Mouse (Mus musculus) stomach, embryonic 14.5 days (tissue): ENCODE measurements around the gene Gkap1. TPM values are rescaled to one million over a fixed set of nuclear protein-coding genes. Genes with fewer than 3 reads are reported as not detected.

Source experiments
- ATAC-seq: fragments of 200-750 bp; cut with Nextera tagmentation; 2 replicates; pipeline ENCODE4 v1.8.0; 2017; ENCODE audit warnings: low read depth, moderate TSS enrichment; ENCODE audit not compliant: insufficient number of reproducible peaks, insufficient read depth, low FRiP score
- H3K27ac ChIP-seq: fragments of 300-500 bp; sonication (generic); 2 replicates; pipeline ENCODE4 v1.5.1; 2014; ENCODE audit warnings: mild to moderate bottlenecking, low read length, moderate library complexity, mixed read lengths
- H3K27me3 ChIP-seq: fragments of 300-500 bp; sonication (generic); 2 replicates; pipeline ENCODE4 v1.6.1; 2014; ENCODE audit warnings: low read length, control low read depth, mixed read lengths; ENCODE audit not compliant: control insufficient read depth, insufficient read depth
- H3K36me3 ChIP-seq: fragments of 300-500 bp; sonication (generic); 2 replicates; pipeline ENCODE4 v1.6.1; 2014; ENCODE audit warnings: mild to moderate bottlenecking, control low read depth, low read length, moderate library complexity, mixed read lengths; ENCODE audit not compliant: control insufficient read depth, insufficient read depth
- H3K4me1 ChIP-seq: fragments of 300-500 bp; sonication (generic); 2 replicates; pipeline ENCODE4 v1.6.1; 2014; ENCODE audit warnings: low read length, control low read depth, mixed read lengths; ENCODE audit not compliant: control insufficient read depth, insufficient read depth
- H3K4me2 ChIP-seq: fragments of 300-500 bp; sonication (generic); replicated peaks from 2 replicates; pipeline ENCODE4 v1.6.1; 2014; ENCODE audit warnings: low read depth, low read length, control low read depth
- H3K4me3 ChIP-seq: fragments of 300-500 bp; sonication (generic); 2 replicates; pipeline ENCODE4 v1.5.1; 2014; ENCODE audit warnings: low read depth, low read length, control low read depth
- H3K9ac ChIP-seq: fragments of 300-500 bp; sonication (generic); replicated peaks from 2 replicates; pipeline ENCODE4 v1.6.1; 2014; ENCODE audit warnings: low read depth, mild to moderate bottlenecking, control low read depth, low read length, moderate library complexity, mixed read lengths
- H3K9me3 ChIP-seq: fragments of 300-500 bp; sonication (generic); 2 replicates; pipeline ENCODE4 v1.6.1; 2016; ENCODE audit warnings: low read depth, low read length, control low read depth; ENCODE audit not compliant: control insufficient read depth
- WGBS: fragments of 180-500 bp; shearing (Covaris S2); extraction: QIAGEN DNeasy Blood & Tissue Kit; methylation state at CpG from one replicate; pipeline ENCODE4 v1.1.7; 2014; 5-methylcytosine and 5-hydroxymethylcytosine counted together
- polyA plus RNA-seq: library from polyadenylated mRNA; unstranded; fragments of >200 nt; fragmentation: Nextera tagmentation; extraction: Ambion mirVana; gene quantifications from 2 replicates; pipeline ENCODE4 v1.2.1, GENCODE M21; 2014

Gkap1 gene
- polyA plus RNA-seq, 1 experiment from 2014 or later, result 26.0 TPM

GRCm38 (mm10) chr13:58301961-58302360 lies 26.5 kb upstream of the Gkap1 start:
- no peak overlapping the region for H3K9ac ChIP-seq
- H3K4me3 ChIP-seq, result no peak overlapping the region
- H3K27ac ChIP-seq, result no peak overlapping the region
- no peak for ATAC-seq
- no peak overlapping the region for H3K4me2 ChIP-seq
- H3K27me3 ChIP-seq, result no peaks in the 10 kb centered on the region
- H3K36me3 ChIP-seq, result no peaks in the 10 kb centered on the region
- WGBS, result 80% methylated on average over 6 of the region's 6 CpGs
- no peaks in the 10 kb centered on the region for H3K4me1 ChIP-seq
- H3K9me3 ChIP-seq, result no peaks in the 10 kb centered on the region

- no peaks in the 10 kb centered on the region for H3K4me1 ChIP-seq
- no peaks in the 10 kb centered on the region for H3K27me3 ChIP-seq
- no peak overlapping the region for H3K27ac ChIP-seq
- H3K9ac ChIP-seq, result no peak overlapping the region
- H3K4me2 ChIP-seq, result no peak overlapping the region
- H3K4me3 ChIP-seq, result no peak overlapping the region
- H3K36me3 ChIP-seq, result no peaks in the 10 kb centered on the region
- WGBS, result 91% methylated on average over 3 of the region's 3 CpGs
- no peaks in the 10 kb centered on the region for H3K9me3 ChIP-seq
- ATAC-seq, result no peak
These were observed 23.3 kb upstream of the Gkap1 start for GRCm38 (mm10) chr13:58298756-58299155.

- Histone ChIP-seq H3K36me3 (no peaks in the 10 kb centered on the region), H3K4me1 (no peaks in the 10 kb centered on the region), H3K4me3 (no peak overlapping the region), H3K4me2 (no peak overlapping the region), H3K9me3 (no peaks in the 10 kb centered on the region), H3K27ac (no peak overlapping the region), H3K27me3 (no peaks in the 10 kb centered on the region), H3K9ac (no peak overlapping the region)
- ATAC-seq, result no peak
- 51% methylated on average over 3 of the region's 3 CpGs for WGBS
These were observed 20.1 kb upstream of the Gkap1 start for GRCm38 (mm10) chr13:58295582-58295981.

GRCm38 (mm10) chr13:58292811-58293210 lies 17.3 kb upstream of the Gkap1 start:
- H3K9me3 ChIP-seq, result no peaks in the 10 kb centered on the region

GRCm38 (mm10) chr13:58289308-58289707 lies 13.8 kb upstream of the Gkap1 start:
- Histone ChIP-seq H3K27me3 (no peaks in the 10 kb centered on the region), H3K4me3 (no peak overlapping the region), H3K4me2 (no peak overlapping the region), H3K9me3 (no peaks in the 10 kb centered on the region), H3K27ac (no peak overlapping the region), H3K4me1 (no peaks in the 10 kb centered on the region), H3K36me3 (no peaks in the 10 kb centered on the region), H3K9ac (no peak overlapping the region)
- ATAC-seq, result no peak
- WGBS, result 67% methylated on average over 1 of the region's 1 CpGs

More at GRCm38 (mm10) chr13:58292811-58293210, 17.3 kb upstream of the Gkap1 start:
- no peak overlapping the region for H3K4me2 ChIP-seq
- H3K27ac ChIP-seq, result no peak overlapping the region
- WGBS, result 25% methylated on average over 5 of the region's 5 CpGs
- H3K27me3 ChIP-seq, result no peaks in the 10 kb centered on the region
- no peak overlapping the region for H3K4me3 ChIP-seq
- no peaks in the 10 kb centered on the region for H3K4me1 ChIP-seq
- ATAC-seq, result no peak
- H3K9ac ChIP-seq, result no peak overlapping the region
- H3K36me3 ChIP-seq, result no peaks in the 10 kb centered on the region

- ATAC-seq, result peak; percentile 61; the same call in 1 of the 2 replicates
- Histone ChIP-seq H3K27me3 (no peaks in the 10 kb centered on the region), H3K4me3 (no peak overlapping the region), H3K9me3 (no peaks in the 10 kb centered on the region), H3K4me1 (no peaks in the 10 kb centered on the region), H3K9ac (no peak overlapping the region), H3K4me2 (no peak overlapping the region), H3K36me3 (no peaks in the 10 kb centered on the region), H3K27ac (no peak overlapping the region)
- 16% methylated on average over 13 of the region's 13 CpGs for WGBS
These were observed 12.3 kb upstream of the Gkap1 start for GRCm38 (mm10) chr13:58287822-58288221.

- no peak overlapping the region for H3K9ac ChIP-seq
- H3K4me3 ChIP-seq, result no peak overlapping the region
- 70% methylated on average over 4 of the region's 4 CpGs for WGBS
- no peaks in the 10 kb centered on the region for H3K9me3 ChIP-seq
- no peak overlapping the region for H3K27ac ChIP-seq
- H3K27me3 ChIP-seq, result no peaks in the 10 kb centered on the region
- H3K36me3 ChIP-seq, result no peaks in the 10 kb centered on the region
- no peak for ATAC-seq
- no peak overlapping the region for H3K4me2 ChIP-seq
- H3K4me1 ChIP-seq, result no peaks in the 10 kb centered on the region
These were observed 8.0 kb upstream of the Gkap1 start for GRCm38 (mm10) chr13:58283466-58283865.

GRCm38 (mm10) chr13:58281936-58282335 lies 6.4 kb upstream of the Gkap1 start:
- no peak overlapping the region for H3K4me3 ChIP-seq
- no peak overlapping the region for H3K4me2 ChIP-seq
- H3K27ac ChIP-seq, result no peak overlapping the region
- no peak overlapping the region for H3K9ac ChIP-seq
- no peak for ATAC-seq
- no peaks in the 10 kb centered on the region for H3K27me3 ChIP-seq
- no peaks in the 10 kb centered on the region for H3K4me1 ChIP-seq
- 70% methylated on average over 4 of the region's 4 CpGs for WGBS
- H3K36me3 ChIP-seq, result no peaks in the 10 kb centered on the region
- H3K9me3 ChIP-seq, result no peaks in the 10 kb centered on the region

- ATAC-seq, result no peak
- no peak overlapping the region for H3K9ac ChIP-seq
These were observed 5.0 kb upstream of the Gkap1 start for GRCm38 (mm10) chr13:58280528-58280927.

More at GRCm38 (mm10) chr13:58280528-58280927, 5.0 kb upstream of the Gkap1 start:
- Histone ChIP-seq H3K4me1 (no peaks in the 10 kb centered on the region), H3K36me3 (no peaks in the 10 kb centered on the region), H3K27ac (no peak overlapping the region), H3K27me3 (no peaks in the 10 kb centered on the region), H3K9me3 (no peaks in the 10 kb centered on the region), H3K4me2 (no peak overlapping the region), H3K4me3 (no peak overlapping the region)
- WGBS, result 87% methylated on average over 3 of the region's 3 CpGs
